Mouse (Mus musculus): ENCODE results near the gene Spaca9. TPM values are rescaled to one million over a fixed set of nuclear protein-coding genes. Genes with fewer than 3 reads are reported as not detected.
A peak's percentile ranks its signal among the peaks of the same experiment; 100 is the strongest.

Spaca9 gene
- polyA plus RNA-seq, 1 experiment from 2014 or later: 2.6 TPM

DNA sequence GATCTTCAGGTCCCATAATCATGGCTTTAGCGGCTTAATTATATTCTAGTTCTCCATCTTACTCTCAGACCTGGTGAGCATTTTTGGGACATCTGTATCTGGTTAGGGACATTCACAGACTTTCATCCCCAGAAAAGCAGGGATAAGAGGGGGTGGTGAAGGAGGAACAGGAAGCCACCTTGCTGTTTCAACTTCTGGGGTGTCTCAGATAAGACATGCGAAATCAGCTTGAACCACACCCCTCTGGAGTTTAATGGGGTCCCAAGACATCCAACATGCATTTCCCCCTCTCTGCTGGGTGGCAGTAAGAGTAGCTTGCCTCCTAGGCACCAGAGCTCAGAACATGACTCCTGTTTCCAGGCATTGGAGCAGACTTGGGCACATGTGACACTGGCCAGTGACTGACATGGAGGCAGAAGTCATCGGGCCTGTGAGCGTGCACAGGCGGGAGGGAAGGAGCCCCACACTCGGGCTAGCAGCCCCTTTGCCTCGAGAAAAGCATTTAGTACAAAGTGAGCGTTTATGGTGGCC lies 6.6 kb upstream of the Spaca9 start:
- Histone ChIP-seq H3K36me3 (replicated peaks) (no peaks in the 10 kb centered on the region), H3K27me3 (replicated peaks; ENCODE audit: low read depth, poor library complexity, severe bottlenecking) (no peaks in the 10 kb centered on the region), H3K4me1 (peaks cover 26% of the 10 kb centered on the region), H3K27ac (replicated peaks) (no peak overlapping the region; the same call in 1 of the 2 replicates), H3K4me3 (no peak overlapping the region), H3K9me3 (no peaks in the 10 kb centered on the region)
- no peak for DNase-seq (ENCODE audit: low spot score)
- 70% methylated on average over 8 of the region's 8 CpGs for WGBS

DNA sequence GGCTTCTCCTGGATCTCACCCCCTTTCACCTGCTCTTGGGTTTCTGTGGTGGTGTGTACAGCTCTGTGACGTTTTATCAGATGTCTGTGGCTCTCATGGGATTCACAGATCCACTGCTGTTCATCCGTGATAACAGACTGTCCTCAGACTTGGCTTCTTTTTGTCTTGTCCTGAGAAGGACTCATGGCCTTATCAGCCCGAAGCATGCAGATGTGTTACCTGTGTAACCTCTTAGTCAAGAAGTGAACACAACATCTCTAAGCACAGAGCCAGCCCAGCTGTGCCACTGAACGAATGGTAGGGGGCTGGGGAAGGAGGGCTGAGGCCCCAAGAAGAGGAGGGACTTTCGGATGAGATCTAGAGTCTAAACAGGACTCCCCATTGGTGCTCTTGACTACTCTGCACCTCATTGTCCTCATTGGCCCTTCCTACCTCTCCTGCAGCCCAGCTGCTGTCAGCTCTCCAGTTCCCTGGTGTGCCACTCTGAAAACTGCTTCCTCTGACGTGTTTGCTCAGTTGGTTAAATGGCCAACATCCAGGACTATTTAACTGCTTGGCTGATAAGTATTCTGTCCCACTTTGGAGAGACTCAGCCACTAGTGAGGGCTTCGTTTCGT lies 2.2 kb upstream of the Spaca9 start:
- Histone ChIP-seq H3K27me3 (replicated peaks; ENCODE audit: low read depth, poor library complexity, severe bottlenecking) (no peaks in the 10 kb centered on the region), H3K4me3 (no peak overlapping the region)
- 69% methylated on average over 8 of the region's 8 CpGs for WGBS

DNA sequence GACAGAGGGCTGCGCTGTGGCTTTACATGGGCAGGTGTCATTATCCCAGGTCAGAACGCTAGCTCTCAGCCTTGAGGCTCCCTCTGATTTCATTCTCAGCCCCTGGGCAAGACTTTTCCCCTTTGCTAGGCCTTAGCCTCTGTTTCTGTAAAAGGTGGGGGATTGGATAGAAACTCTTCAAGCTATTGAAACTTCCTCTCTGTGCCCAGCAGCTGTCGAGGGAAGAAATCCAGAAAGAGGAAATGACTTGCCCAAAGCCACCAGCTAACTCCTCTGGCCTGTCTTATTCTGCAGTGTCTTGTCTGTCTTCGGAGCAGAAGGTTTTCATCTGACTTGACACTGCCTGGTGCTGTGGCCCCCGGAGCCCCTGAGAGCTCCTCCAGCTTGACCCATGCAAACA lies 961 bp downstream of the Spaca9 start:
- no peak overlapping the region for H3K4me3 ChIP-seq
- H3K27ac ChIP-seq (replicated peaks): no peak overlapping the region
- H3K4me1 ChIP-seq: peaks cover 33% of the 10 kb centered on the region

More for the DNA sequence above, 2.2 kb upstream of the Spaca9 start:
- H3K36me3 ChIP-seq (replicated peaks): no peaks in the 10 kb centered on the region
- H3K9me3 ChIP-seq: no peaks in the 10 kb centered on the region
- no peak overlapping the region for H3K27ac ChIP-seq (replicated peaks)
- no peak for DNase-seq (ENCODE audit: low spot score)
- H3K4me1 ChIP-seq: peaks cover 44% of the 10 kb centered on the region

DNA sequence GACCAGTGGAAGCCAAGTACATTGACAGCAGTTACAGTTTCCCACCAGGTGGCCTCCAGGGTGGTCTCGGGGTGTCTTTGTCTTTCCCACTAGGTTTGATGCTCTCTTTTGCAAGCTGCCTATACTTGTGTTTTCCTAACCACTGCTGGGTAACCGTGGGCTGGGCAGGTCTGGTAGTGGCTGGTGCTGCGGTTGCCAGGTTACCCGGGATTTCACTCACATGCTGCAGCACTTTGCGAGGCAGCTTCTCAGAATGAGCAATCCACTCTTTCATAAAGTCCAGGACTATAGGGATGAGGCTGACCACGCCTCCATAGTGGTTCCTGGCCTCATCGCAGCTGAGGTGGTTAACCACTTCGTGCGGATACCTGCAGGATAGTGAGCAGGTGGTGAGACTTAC lies 6.8 kb downstream of the Spaca9 start:
- no peaks in the 10 kb centered on the region for H3K27me3 ChIP-seq (replicated peaks; ENCODE audit: low read depth, poor library complexity, severe bottlenecking)
- peaks cover 4% of the 10 kb centered on the region for H3K4me1 ChIP-seq
- H3K4me3 ChIP-seq: no peak overlapping the region
- no peak overlapping the region for H3K27ac ChIP-seq (replicated peaks)
- H3K9me3 ChIP-seq: no peaks in the 10 kb centered on the region
- DNase-seq (ENCODE audit: low spot score): no peak
- H3K36me3 ChIP-seq (replicated peaks): peaks cover 12% of the 10 kb centered on the region
- 80% methylated on average over 9 of the region's 9 CpGs for WGBS

More for the DNA sequence above, 961 bp downstream of the Spaca9 start:
- Histone ChIP-seq H3K36me3 (replicated peaks) (no peaks in the 10 kb centered on the region), H3K9me3 (no peaks in the 10 kb centered on the region), H3K27me3 (replicated peaks; ENCODE audit: low read depth, poor library complexity, severe bottlenecking) (no peaks in the 10 kb centered on the region)
- no peak for DNase-seq (ENCODE audit: low spot score)
- WGBS: 73% methylated on average over 5 of the region's 5 CpGs

DNA sequence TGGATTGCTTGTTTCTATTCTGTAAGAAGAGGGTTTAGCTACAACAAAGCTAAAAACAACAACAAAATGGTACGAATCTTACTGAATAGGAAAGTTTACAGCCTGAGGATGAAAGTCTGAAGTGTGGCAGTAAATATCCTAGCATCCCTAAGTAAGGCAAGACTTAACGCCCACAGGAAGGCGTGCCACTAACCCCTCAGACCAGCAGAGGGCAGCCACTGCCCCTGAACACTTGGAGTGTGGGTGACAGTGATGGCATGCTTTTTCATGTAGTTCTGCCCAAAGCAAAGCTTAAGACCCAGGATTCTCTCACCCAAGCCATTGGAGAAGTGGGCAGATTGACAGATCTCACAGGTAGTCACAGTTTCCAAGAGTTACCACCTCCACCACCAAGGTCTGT lies 11.1 kb downstream of the Spaca9 start:
- H3K27ac ChIP-seq (replicated peaks): no peak overlapping the region
- no peaks in the 10 kb centered on the region for H3K27me3 ChIP-seq (replicated peaks; ENCODE audit: low read depth, poor library complexity, severe bottlenecking)
- peaks cover 54% of the 10 kb centered on the region for H3K36me3 ChIP-seq (replicated peaks)
- H3K4me1 ChIP-seq: peaks cover 3% of the 10 kb centered on the region; the same call in 1 of the 2 replicates
- H3K4me3 ChIP-seq: no peak overlapping the region
- DNase-seq (ENCODE audit: low spot score): peak; percentile 40
- H3K9me3 ChIP-seq: no peaks in the 10 kb centered on the region
- WGBS: 48% methylated on average over 3 of the region's 3 CpGs

DNA sequence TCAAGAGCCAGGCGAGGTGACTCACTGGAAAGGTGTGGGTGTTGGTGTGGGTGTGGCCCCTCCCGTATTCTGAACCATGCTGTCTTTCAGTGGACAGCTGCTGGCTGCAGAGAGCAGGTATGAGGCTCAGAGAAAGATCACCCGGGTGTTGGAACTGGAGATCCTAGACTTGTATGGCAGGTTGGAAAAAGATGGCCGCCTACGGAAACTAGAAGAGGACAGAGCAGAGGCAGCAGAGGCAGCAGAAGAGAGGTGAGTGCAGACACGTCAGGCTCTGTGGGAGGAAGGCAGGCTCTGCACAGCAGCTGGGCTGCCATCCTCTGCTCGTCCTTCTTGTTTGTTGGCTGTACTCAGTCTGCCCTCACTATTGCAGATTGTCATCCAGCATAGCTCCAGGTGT lies 13.6 kb downstream of the Spaca9 start:
- Histone ChIP-seq H3K36me3 (replicated peaks) (peaks cover 80% of the 10 kb centered on the region), H3K27me3 (replicated peaks; ENCODE audit: low read depth, poor library complexity, severe bottlenecking) (no peaks in the 10 kb centered on the region), H3K4me3 (no peak overlapping the region), H3K9me3 (no peaks in the 10 kb centered on the region), H3K4me1 (peaks cover 3% of the 10 kb centered on the region; the same call in 1 of the 2 replicates), H3K27ac (replicated peaks) (no peak overlapping the region)
- 86% methylated on average over 7 of the region's 7 CpGs for WGBS
- no peak for DNase-seq (ENCODE audit: low spot score)

DNA sequence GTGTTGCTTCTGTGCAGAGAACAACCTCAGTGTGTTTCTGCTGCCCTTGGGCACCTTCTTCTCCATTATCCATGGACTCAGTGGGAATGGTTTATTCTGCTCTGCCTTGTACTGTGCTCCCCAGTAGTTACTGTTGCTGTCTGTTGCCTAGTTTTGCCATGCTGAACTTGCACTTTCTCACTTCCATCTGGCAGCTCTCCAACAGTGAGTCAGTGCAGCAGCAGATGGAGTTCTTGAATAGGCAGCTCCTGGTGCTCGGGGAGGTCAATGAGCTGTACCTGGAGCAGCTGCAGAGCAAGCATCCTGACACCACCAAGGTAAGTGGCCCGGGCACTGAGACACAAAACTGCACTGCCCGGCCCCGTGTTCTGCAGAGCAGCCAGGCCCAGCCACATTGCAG lies 17.8 kb downstream of the Spaca9 start:
- DNase-seq (ENCODE audit: low spot score): no peak
- Histone ChIP-seq H3K27ac (replicated peaks) (no peak overlapping the region), H3K9me3 (no peaks in the 10 kb centered on the region), H3K4me3 (no peak overlapping the region), H3K27me3 (replicated peaks; ENCODE audit: low read depth, poor library complexity, severe bottlenecking) (no peaks in the 10 kb centered on the region), H3K36me3 (replicated peaks) (peaks cover 99% of the 10 kb centered on the region), H3K4me1 (no peaks in the 10 kb centered on the region)
- 97% methylated on average over 4 of the region's 4 CpGs for WGBS

DNA sequence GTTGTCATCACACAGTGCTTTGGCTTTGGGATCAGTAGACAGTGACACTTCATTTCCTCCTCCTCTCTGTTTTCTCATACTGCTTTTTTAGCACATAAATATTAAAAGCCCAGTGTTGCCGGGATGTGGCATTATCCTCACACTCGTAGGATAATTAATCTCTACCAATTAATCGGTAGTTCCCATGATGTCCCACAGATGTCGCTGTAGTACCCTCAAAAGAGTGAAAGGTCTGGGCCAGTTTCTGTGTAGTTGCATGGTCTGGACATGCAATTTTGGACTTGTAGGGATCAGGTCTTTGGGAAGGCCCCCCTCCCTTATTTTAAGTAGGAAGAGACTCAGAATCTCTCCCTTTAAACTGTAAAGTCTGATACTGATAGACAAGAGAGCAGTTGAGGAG lies 18.8 kb downstream of the Spaca9 start:
- DNase-seq (ENCODE audit: low spot score): no peak
- H3K4me1 ChIP-seq: no peaks in the 10 kb centered on the region
- 53% methylated on average over 4 of the region's 4 CpGs for WGBS

DNA sequence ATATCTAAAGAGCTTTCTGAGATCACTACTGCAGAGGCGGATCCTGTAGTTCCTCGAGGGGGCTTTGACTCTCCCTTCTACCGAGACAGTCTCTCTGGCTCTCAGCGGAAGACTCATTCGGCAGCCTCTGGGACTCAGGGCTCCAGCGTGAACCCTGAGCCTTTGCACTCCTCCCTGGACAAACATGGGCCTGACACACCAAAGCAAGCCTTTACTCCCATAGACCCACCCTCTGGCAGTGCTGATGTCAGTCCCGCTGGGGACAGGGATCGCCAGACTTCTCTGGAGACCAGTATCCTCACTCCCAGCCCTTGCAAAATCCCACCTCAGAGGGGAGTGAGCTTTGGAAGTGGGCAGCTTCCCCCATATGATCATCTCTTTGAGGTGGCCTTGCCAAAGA lies 23.5 kb downstream of the Spaca9 start:
- 94% methylated on average over 8 of the region's 8 CpGs for WGBS
- H3K36me3 ChIP-seq (replicated peaks): peaks cover 99% of the 10 kb centered on the region
- H3K27ac ChIP-seq (replicated peaks): no peak overlapping the region
- H3K9me3 ChIP-seq: no peaks in the 10 kb centered on the region
- H3K4me1 ChIP-seq: no peaks in the 10 kb centered on the region
- H3K27me3 ChIP-seq (replicated peaks; ENCODE audit: low read depth, poor library complexity, severe bottlenecking): no peaks in the 10 kb centered on the region
- H3K4me3 ChIP-seq: no peak overlapping the region
- DNase-seq (ENCODE audit: low spot score): no peak

More for the DNA sequence above, 18.8 kb downstream of the Spaca9 start:
- H3K9me3 ChIP-seq: no peaks in the 10 kb centered on the region
- no peaks in the 10 kb centered on the region for H3K27me3 ChIP-seq (replicated peaks; ENCODE audit: low read depth, poor library complexity, severe bottlenecking)
- peaks cover 99% of the 10 kb centered on the region for H3K36me3 ChIP-seq (replicated peaks)
- no peak overlapping the region for H3K27ac ChIP-seq (replicated peaks)
- H3K4me3 ChIP-seq: no peak overlapping the region

DNA sequence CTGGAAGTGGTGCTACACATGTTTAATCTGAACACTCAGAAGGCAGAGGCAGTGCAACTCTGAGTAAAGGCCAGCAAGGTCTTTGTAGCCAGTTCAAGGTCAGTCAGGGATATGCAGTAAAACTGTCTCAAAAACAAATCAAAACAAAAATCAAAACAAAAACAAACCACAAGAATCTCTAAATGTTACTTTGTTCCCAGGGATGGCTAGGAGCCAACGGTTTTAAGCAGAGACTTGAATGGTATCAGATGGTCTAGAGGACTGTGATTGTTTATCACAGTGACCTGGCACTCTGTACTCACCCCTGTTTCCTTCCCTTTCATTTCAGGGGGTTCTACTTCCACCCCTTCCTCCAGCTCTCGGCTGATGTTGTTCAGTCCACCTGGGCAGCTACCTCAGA lies 28.1 kb downstream of the Spaca9 start:
- Histone ChIP-seq H3K4me1 (no peaks in the 10 kb centered on the region), H3K9me3 (no peaks in the 10 kb centered on the region), H3K4me3 (no peak overlapping the region), H3K27ac (replicated peaks) (no peak overlapping the region), H3K36me3 (replicated peaks) (peaks cover 99% of the 10 kb centered on the region), H3K27me3 (replicated peaks; ENCODE audit: low read depth, poor library complexity, severe bottlenecking) (no peaks in the 10 kb centered on the region)
- 83% methylated on average over 2 of the region's 2 CpGs for WGBS
- DNase-seq (ENCODE audit: low spot score): no peak

DNA sequence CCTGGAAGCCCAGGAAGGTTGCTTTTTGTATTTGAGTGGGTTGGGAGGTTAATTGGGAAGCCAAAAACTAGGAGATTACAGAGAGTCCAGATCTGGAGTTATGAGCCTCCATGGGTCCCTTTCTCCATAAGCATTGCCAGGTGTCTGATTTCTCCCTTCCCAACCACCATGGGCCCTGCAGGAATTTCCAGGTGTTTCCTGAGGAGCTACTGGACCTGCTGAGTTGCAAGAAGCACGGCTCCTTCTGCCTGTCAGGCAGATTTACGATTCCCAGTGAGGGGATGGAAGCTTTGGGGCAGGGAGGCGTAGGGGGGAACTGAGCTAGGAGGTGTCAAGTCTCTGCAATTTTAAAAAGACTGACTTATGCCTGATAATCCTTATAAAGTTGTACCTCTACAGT lies 33.7 kb downstream of the Spaca9 start:
- Histone ChIP-seq H3K27me3 (replicated peaks; ENCODE audit: low read depth, poor library complexity, severe bottlenecking) (no peaks in the 10 kb centered on the region), H3K4me3 (no peak overlapping the region), H3K36me3 (replicated peaks) (peaks cover 99% of the 10 kb centered on the region), H3K27ac (replicated peaks) (no peak overlapping the region), H3K4me1 (no peaks in the 10 kb centered on the region), H3K9me3 (no peaks in the 10 kb centered on the region)
- 87% methylated on average over 3 of the region's 3 CpGs for WGBS
- no peak for DNase-seq (ENCODE audit: low spot score)

DNA sequence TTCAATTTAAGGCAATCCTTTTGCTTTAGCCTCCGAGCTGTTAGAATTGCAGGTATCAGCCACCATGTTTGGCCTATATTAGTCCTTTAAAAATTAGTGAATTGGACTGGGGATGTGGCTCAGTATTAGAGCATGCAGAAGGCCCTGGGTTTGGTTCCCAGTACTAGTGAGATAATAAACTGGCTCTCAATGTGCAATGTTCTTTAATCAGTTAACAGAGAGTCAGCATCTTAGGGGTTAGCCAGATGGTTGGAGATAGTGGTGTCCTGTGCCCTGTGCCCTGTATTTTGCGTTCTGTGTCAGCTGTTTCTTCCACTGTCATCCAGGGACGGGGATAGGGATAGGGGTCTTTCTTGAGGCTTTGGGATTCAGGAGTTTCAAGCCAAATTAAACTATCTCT lies 36.6 kb downstream of the Spaca9 start:
- H3K4me1 ChIP-seq: no peaks in the 10 kb centered on the region
- H3K36me3 ChIP-seq (replicated peaks): peaks cover 100% of the 10 kb centered on the region
- H3K27ac ChIP-seq (replicated peaks): no peak overlapping the region
- H3K27me3 ChIP-seq (replicated peaks; ENCODE audit: low read depth, poor library complexity, severe bottlenecking): no peaks in the 10 kb centered on the region
- H3K4me3 ChIP-seq: no peak overlapping the region
- no peaks in the 10 kb centered on the region for H3K9me3 ChIP-seq
- no peak for DNase-seq (ENCODE audit: low spot score)
- WGBS: 89% methylated on average over 3 of the region's 3 CpGs

DNA sequence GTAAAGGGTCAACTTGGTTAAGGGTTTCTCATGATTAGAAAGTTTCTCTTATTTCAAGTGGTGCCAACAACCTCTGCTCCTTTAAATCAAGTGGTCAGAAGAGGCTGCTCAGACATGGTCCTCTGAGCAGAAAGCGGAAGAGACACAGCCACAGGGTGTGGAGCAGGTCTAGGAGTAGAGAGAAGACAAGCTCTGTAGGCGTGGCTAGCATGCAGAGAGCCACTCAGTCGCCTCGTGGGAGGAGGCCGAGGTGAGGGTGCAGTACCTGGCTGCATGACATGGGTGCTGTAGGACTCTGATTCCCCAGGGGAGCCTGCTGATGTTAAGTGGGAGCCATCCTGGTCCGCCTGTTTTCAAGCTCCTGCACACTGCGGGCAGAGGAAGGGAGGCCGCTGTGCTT lies 43.3 kb downstream of the Spaca9 start:
- H3K27me3 ChIP-seq (replicated peaks; ENCODE audit: low read depth, poor library complexity, severe bottlenecking): no peaks in the 10 kb centered on the region
- DNase-seq (ENCODE audit: low spot score): no peak
- 74% methylated on average over 8 of the region's 8 CpGs for WGBS
- no peaks in the 10 kb centered on the region for H3K4me1 ChIP-seq
- peaks cover 70% of the 10 kb centered on the region for H3K36me3 ChIP-seq (replicated peaks)
- no peak overlapping the region for H3K27ac ChIP-seq (replicated peaks)
- no peaks in the 10 kb centered on the region for H3K9me3 ChIP-seq
- no peak overlapping the region for H3K4me3 ChIP-seq
